Mouse (Mus musculus) heart, embryonic 14.5 days (tissue): ENCODE measurements at regions not wholly inside any gene's neighbourhood (a gene's known extent, or its start where the extent isn't known, plus 50 kb on each side); places are given as distances from the start of the nearest gene placed in this dataset.

ENCODE experiments used
- ATAC-seq: fragments of 200-750 bp; cut with Nextera tagmentation; 2 replicates; pipeline ENCODE4 v1.8.0; 2017; ENCODE audit warnings: low read depth, moderate TSS enrichment; ENCODE audit not compliant: insufficient number of reproducible peaks, insufficient read depth, low FRiP score
- H3K27ac ChIP-seq, 2 experiments: fragments of 200-500 bp in 1 of 2; fragments of 300-500 bp in 1 of 2; sonication (generic) in 1 of 2; replicated peaks in 1 of 2; 2 replicates each; pipeline ENCODE4 v1.5.1; 2012 to 2014; ENCODE audit warnings: low read depth in 2 of 2, low read length in 2 of 2, control low read depth in 1 of 2, mild to moderate bottlenecking in 1 of 2, mixed read lengths in 1 of 2; ENCODE audit not compliant: control insufficient read depth in 1 of 2, insufficient read depth in 1 of 2
- H3K27me3 ChIP-seq: fragments of 300-500 bp; sonication (generic); 2 replicates; pipeline ENCODE4 v1.6.1; 2014; ENCODE audit warnings: mild to moderate bottlenecking, low read length, control low read depth; ENCODE audit not compliant: control insufficient read depth, insufficient read depth
- H3K36me3 ChIP-seq: fragments of 300-500 bp; sonication (generic); 2 replicates; pipeline ENCODE4 v1.6.1; 2014; ENCODE audit warnings: mild to moderate bottlenecking, control low read depth, low read length, mixed read lengths; ENCODE audit not compliant: control insufficient read depth, insufficient read depth
- H3K4me1 ChIP-seq, 2 experiments: fragments of 200-500 bp in 1 of 2; fragments of 300-500 bp in 1 of 2; sonication (generic) in 1 of 2; 2 replicates each; pipeline ENCODE4 v1.6.1; 2012 to 2014; ENCODE audit warnings: low read length in 2 of 2, control low read depth in 1 of 2, mixed read lengths in 1 of 2; ENCODE audit not compliant: control insufficient read depth in 2 of 2, insufficient read depth in 2 of 2
- H3K4me2 ChIP-seq: fragments of 300-500 bp; sonication (generic); 2 replicates; pipeline ENCODE4 v1.6.1; 2014; ENCODE audit warnings: mild to moderate bottlenecking, low read length
- H3K4me3 ChIP-seq, 2 experiments: fragments of 200-500 bp in 1 of 2; fragments of 300-500 bp in 1 of 2; sonication (generic) in 1 of 2; 2 replicates each; pipeline ENCODE4 v1.5.1; 2012 to 2014; ENCODE audit warnings: low read length in 2 of 2, mild to moderate bottlenecking in 2 of 2, control low read depth in 1 of 2, low read depth in 1 of 2, moderate library complexity in 1 of 2; ENCODE audit not compliant: control insufficient read depth in 1 of 2, insufficient read depth in 1 of 2
- H3K9ac ChIP-seq: fragments of 300-500 bp; sonication (generic); 2 replicates; pipeline ENCODE4 v1.6.1; 2014; ENCODE audit warnings: mild to moderate bottlenecking, low read length
- H3K9me3 ChIP-seq: fragments of 300-500 bp; sonication (generic); 2 replicates; pipeline ENCODE4 v1.6.1; 2016; ENCODE audit warnings: low read length, control low read depth; ENCODE audit not compliant: control insufficient read depth
- WGBS: fragments of 180-500 bp; shearing (Covaris S2); extraction: QIAGEN DNeasy Blood & Tissue Kit; methylation state at CpG from one replicate; pipeline ENCODE4 v1.1.7; 2014; 5-methylcytosine and 5-hydroxymethylcytosine counted together

- Histone ChIP-seq H3K36me3 (no peaks in the 10 kb centered on the region), H3K9ac (peak overlapping the region; percentile 53), H3K4me1 (peaks cover 13 to 31% of the 10 kb centered on the region in 2 experiments), H3K4me2 (peak overlapping the region; percentile 32), H3K9me3 (0 out of 2 replicates have a peak, but pooled peaks cover 2% of the 10 kb centered on the region), H3K27me3 (no peaks in the 10 kb centered on the region), H3K27ac (peak overlapping the region; percentile 61 to 81), H3K4me3 (no peak overlapping the region)
- 76% methylated on average over 6 of the region's 6 CpGs for WGBS
- ATAC-seq: no peak
These were observed 50.8 kb upstream of the Zfr start for GRCm38 (mm10) chr15:12066857-12067211.

GRCm38 (mm10) chr15:12066176-12066856 lies 51.3 kb upstream of the Zfr start:
- peak overlapping the region; percentile 61 to 81 for H3K27ac ChIP-seq
- 45% methylated on average over 14 of the region's 14 CpGs for WGBS
- peaks cover 13 to 31% of the 10 kb centered on the region in 2 experiments for H3K4me1 ChIP-seq
- no peaks in the 10 kb centered on the region for H3K36me3 ChIP-seq
- H3K9ac ChIP-seq: peak overlapping the region; percentile 53
- peak; percentile 59; the same call in 1 of the 2 replicates for ATAC-seq
- 0 out of 2 replicates have a peak, but pooled peaks cover 2% of the 10 kb centered on the region for H3K9me3 ChIP-seq
- H3K27me3 ChIP-seq: no peaks in the 10 kb centered on the region
- H3K4me3 ChIP-seq: no peak overlapping the region
- H3K4me2 ChIP-seq: peak overlapping the region; percentile 32

GRCm38 (mm10) chr15:12054870-12055269 lies 58.1 kb upstream of the Sub1 start:
- H3K4me3 ChIP-seq: no peak overlapping the region
- no peak for ATAC-seq
- no peaks in the 10 kb centered on the region for H3K9me3 ChIP-seq
- H3K27me3 ChIP-seq: no peaks in the 10 kb centered on the region
- WGBS: 64% methylated on average over 3 of the region's 3 CpGs
- peak overlapping the region in 1 of 2 experiments; percentile 53; a peak in 2 of 4 replicates for H3K27ac ChIP-seq
- peaks cover 0 to 2% of the 10 kb centered on the region in 2 experiments; a peak in 1 of 4 replicates for H3K4me1 ChIP-seq
- H3K9ac ChIP-seq: no peak overlapping the region
- H3K4me2 ChIP-seq: no peak overlapping the region
- H3K36me3 ChIP-seq: no peaks in the 10 kb centered on the region

GRCm38 (mm10) chr15:12053610-12054009 lies 56.8 kb upstream of the Sub1 start:
- WGBS: 88% methylated on average over 7 of the region's 7 CpGs

GRCm38 (mm10) chr15:12048965-12049364 lies 52.2 kb upstream of the Sub1 start:
- 93% methylated on average over 10 of the region's 10 CpGs for WGBS
- ATAC-seq: no peak

More at GRCm38 (mm10) chr15:12053610-12054009, 56.8 kb upstream of the Sub1 start:
- H3K4me2 ChIP-seq: no peak overlapping the region
- no peak for ATAC-seq
- no peak overlapping the region for H3K4me3 ChIP-seq
- no peaks in the 10 kb centered on the region for H3K36me3 ChIP-seq
- peaks cover 0 to 2% of the 10 kb centered on the region in 2 experiments; a peak in 1 of 4 replicates for H3K4me1 ChIP-seq
- H3K9ac ChIP-seq: no peak overlapping the region
- no peaks in the 10 kb centered on the region for H3K27me3 ChIP-seq
- no peaks in the 10 kb centered on the region for H3K9me3 ChIP-seq
- no peak overlapping the region for H3K27ac ChIP-seq

DNA sequence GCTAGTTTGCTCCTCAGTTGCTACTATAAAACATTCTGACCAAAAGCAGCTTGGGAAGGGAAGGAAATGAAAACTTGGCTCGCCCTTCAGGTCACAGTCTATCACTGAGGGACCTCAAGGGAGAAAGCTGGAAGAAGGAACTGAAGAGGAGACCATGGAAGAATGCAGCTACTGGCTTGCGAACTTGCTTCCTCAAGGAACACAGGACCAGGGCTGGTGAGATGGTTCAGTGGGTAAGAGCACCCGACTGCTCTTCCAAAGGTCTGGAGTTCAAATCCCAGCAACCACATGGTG lies 51.4 kb upstream of the Sub1 start:
- Histone ChIP-seq H3K27me3 (no peaks in the 10 kb centered on the region), H3K9ac (no peak overlapping the region), H3K4me1 (no peaks in the 10 kb centered on the region), H3K27ac (no peak overlapping the region), H3K4me2 (no peak overlapping the region), H3K4me3 (no peak overlapping the region), H3K9me3 (no peaks in the 10 kb centered on the region), H3K36me3 (no peaks in the 10 kb centered on the region)
- no peak for ATAC-seq
- 81% methylated on average over 3 of the region's 3 CpGs for WGBS

More at GRCm38 (mm10) chr15:12048965-12049364, 52.2 kb upstream of the Sub1 start:
- Histone ChIP-seq H3K36me3 (no peaks in the 10 kb centered on the region), H3K9ac (no peak overlapping the region), H3K4me3 (no peak overlapping the region), H3K27me3 (no peaks in the 10 kb centered on the region), H3K4me2 (no peak overlapping the region), H3K27ac (no peak overlapping the region), H3K4me1 (no peaks in the 10 kb centered on the region), H3K9me3 (no peaks in the 10 kb centered on the region)

DNA sequence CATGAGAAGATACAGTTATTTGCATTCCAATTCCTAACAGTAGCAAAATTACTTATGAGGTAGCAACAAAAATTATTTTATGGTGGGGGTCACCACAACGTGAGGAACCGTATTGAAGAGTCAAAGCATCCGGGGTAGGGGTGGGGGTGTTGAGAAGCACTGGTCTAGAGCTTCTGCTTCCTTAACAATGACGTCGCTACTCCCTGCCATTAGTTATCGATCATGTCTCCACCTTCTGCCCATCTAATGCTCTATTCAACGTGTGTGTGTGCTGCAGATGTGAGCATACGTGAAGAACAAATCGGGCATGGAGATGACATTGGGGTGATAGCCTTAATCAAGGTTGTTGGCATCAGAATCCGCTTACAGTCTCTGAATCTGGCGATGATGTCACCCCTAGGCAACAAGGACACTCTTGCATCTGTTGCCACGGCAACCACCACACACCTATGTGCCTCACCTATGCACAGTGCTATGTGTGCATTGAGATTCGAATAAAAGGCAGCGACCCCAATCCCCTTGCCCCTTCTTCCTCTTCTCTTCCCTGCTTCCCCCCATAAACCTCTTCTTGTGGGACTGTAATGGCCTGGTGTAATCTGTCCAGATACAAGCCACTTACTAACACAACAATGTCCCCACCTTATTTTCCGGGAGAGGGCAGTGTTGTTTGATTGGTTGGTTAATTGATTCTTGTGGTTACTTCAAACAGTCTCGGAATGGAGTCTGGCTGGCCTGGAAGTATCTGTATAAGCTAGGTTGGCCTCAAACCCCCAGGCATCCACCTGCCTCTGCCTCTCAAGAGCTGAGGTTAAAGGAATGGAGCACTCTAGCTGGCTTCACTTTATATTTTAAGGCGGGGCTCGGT lies 50.8 kb upstream of the Sub1 start:
- H3K9me3 ChIP-seq: no peaks in the 10 kb centered on the region

More for the DNA sequence above, 50.8 kb upstream of the Sub1 start:
- no peak for ATAC-seq
- 88% methylated on average over 18 of the region's 18 CpGs for WGBS
- H3K9ac ChIP-seq: no peak overlapping the region
- H3K4me3 ChIP-seq: no peak overlapping the region
- no peaks in the 10 kb centered on the region for H3K27me3 ChIP-seq
- H3K4me1 ChIP-seq: no peaks in the 10 kb centered on the region
- H3K36me3 ChIP-seq: no peaks in the 10 kb centered on the region
- no peak overlapping the region for H3K27ac ChIP-seq
- H3K4me2 ChIP-seq: no peak overlapping the region
